Mouse (Mus musculus): ENCODE measurements around the gene 1700001O22Rik.

Gene 1700001O22Rik

GRCm38 (mm10) chr2:30777266-30777665 lies 26.2 kb downstream of the 1700001O22Rik start:
- DNase-seq = no peak

GRCm38 (mm10) chr2:30775955-30776354 lies 27.5 kb downstream of the 1700001O22Rik start:
- no peak for DNase-seq

- DNase-seq = peak in 1 of 2 experiments; percentile 47
These were observed 30.0 kb downstream of the 1700001O22Rik start for GRCm38 (mm10) chr2:30773313-30774005.

GRCm38 (mm10) chr2:30772581-30773312 lies 30.7 kb downstream of the 1700001O22Rik start:
- peak in 1 of 2 experiments; percentile 58 for DNase-seq

GRCm38 (mm10) chr2:30771806-30772460 lies 31.5 kb downstream of the 1700001O22Rik start:
- peak; percentile 78 to 87 for DNase-seq

- peak; percentile 48 to 60 for DNase-seq
These were observed 32.1 kb downstream of the 1700001O22Rik start for GRCm38 (mm10) chr2:30771368-30771805.

- DNase-seq = peak in 1 of 2 experiments; percentile 60
These were observed 34.3 kb downstream of the 1700001O22Rik start for GRCm38 (mm10) chr2:30769187-30769586.

GRCm38 (mm10) chr2:30768529-30768928 lies 34.9 kb downstream of the 1700001O22Rik start:
- DNase-seq = no peak

- peak in 1 of 2 experiments; percentile 36 for DNase-seq
These were observed 35.7 kb downstream of the 1700001O22Rik start for GRCm38 (mm10) chr2:30767626-30768240.

GRCm38 (mm10) chr2:30766446-30766845 lies 37.0 kb downstream of the 1700001O22Rik start:
- no peak for DNase-seq

GRCm38 (mm10) chr2:30760706-30761105 lies 42.8 kb downstream of the 1700001O22Rik start:
- no peak for DNase-seq

GRCm38 (mm10) chr2:30759858-30760547 lies 43.5 kb downstream of the 1700001O22Rik start:
- DNase-seq = peak; percentile 64 to 79

- peak in 1 of 2 experiments; percentile 46 for DNase-seq
These were observed 44.0 kb downstream of the 1700001O22Rik start for GRCm38 (mm10) chr2:30759442-30759841.

- no peak for DNase-seq
These were observed 44.4 kb downstream of the 1700001O22Rik start for GRCm38 (mm10) chr2:30759088-30759374.

- DNase-seq = peak; percentile 97
These were observed 44.9 kb downstream of the 1700001O22Rik start for GRCm38 (mm10) chr2:30758341-30759087.

GRCm38 (mm10) chr2:30756962-30757715 lies 46.3 kb downstream of the 1700001O22Rik start:
- no peak for DNase-seq

- no peak for DNase-seq
These were observed 47.3 kb downstream of the 1700001O22Rik start for GRCm38 (mm10) chr2:30755985-30756765.

GRCm38 (mm10) chr2:30754831-30755230 lies 48.6 kb downstream of the 1700001O22Rik start:
- no peak for DNase-seq

GRCm38 (mm10) chr2:30753219-30753618 lies 50.2 kb downstream of the 1700001O22Rik start:
- DNase-seq = peak; percentile 65 to 81

- DNase-seq = no peak
These were observed 51.0 kb downstream of the 1700001O22Rik start for GRCm38 (mm10) chr2:30752471-30752870.
